Mouse (Mus musculus) c-Kit-positive CD71-negative TER-119-negative erythroid progenitor cells, embryonic 14.5 days (primary cell): ENCODE data around the gene Mettl11b.
"Not testable (repeated sequence)": the region's sequence is repeated elsewhere in the genome, so short reads cannot be mapped to it uniquely, and the experiment has no call there.

Experiments used
- DNase-seq: peaks from one replicate; pipeline ENCODE4 v3.0.0-alpha.2; 2013; ENCODE audit warnings: low read depth

Mettl11b gene

DNA sequence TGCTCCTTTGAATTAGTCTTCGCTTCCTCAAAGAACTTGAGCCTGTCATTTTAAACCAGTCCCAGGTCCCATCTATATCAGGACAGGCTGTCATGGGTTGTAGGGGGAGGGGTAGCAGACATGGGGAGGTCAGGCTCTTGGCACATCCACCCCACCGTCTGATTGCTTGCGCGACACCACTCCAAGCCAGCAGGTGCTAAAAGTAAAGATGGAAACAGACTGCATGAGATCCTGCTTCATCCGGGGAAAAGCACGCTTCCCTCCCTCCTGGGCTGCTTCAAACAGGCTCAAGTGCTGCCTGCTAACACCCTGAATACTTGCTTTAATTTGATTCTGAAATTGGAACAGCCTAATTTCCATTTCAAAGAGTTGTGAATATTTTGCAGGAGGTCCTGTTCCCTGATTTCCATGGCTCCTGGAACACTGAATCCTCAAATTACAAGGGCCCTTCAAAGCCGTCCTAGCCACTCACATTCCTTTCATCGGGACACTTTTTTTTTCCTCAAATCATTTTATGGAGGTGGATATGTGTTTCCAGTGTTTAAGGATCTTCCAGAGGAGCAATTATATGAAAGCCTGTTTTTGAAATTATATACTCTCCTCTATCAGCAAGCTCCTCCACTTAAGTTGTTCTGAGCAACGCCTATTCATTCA, at the start of gene Mettl11b:
Gene Mettl11b, minus strand, starts transcription at position 127 of the 654 bp plus-strand sequence.
- DNase-seq = no peak

GRCm38 (mm10) chr1:163757462-163758207, 32.6 kb upstream of the Mettl11b start:
- no peak for DNase-seq

DNA sequence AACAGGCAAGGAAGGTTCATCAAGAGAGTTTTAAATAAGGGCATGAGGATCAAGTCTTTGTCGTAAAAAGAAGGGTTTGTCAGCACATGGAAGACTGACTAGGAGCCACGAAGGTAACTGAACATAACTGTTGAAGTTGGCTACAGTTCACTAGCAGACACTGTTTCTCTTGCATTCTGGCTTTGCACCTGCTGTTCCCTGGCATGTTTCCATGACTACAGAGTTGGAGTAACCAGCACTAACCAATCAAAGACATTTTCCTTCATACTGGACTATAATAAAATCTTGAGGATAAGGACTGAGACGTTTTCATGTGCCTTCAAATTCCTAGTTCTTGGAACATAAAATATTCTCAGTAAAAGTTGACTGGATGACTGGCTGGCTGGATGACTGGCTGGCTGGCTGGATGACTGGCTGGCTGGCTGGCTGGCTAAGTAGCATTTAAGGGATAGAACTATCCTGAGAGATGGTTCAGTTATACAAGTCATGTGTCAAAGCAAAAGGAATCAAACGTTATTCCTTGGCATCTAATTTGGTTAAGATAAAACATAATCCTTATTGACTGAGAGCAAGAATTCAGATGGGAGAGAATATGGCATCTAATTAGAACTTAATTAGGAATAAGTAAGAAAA, 26.4 kb upstream of the Mettl11b start:
- no peak for DNase-seq

DNA sequence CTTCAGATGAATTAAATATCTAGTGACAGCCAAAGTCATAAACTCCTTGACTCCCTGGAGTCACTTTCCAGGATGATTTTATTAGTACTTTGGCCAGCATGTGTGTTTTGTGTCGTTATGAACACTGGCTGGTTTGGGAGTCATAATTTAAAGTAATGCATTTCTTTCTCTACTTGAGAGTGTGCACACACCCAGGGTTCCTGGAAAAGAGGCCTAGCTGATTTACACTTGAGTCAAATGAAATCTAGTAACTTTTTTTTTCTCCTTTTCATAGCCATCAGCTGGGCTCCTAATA, 12.2 kb upstream of the Mettl11b start:
- DNase-seq = no peak

DNA sequence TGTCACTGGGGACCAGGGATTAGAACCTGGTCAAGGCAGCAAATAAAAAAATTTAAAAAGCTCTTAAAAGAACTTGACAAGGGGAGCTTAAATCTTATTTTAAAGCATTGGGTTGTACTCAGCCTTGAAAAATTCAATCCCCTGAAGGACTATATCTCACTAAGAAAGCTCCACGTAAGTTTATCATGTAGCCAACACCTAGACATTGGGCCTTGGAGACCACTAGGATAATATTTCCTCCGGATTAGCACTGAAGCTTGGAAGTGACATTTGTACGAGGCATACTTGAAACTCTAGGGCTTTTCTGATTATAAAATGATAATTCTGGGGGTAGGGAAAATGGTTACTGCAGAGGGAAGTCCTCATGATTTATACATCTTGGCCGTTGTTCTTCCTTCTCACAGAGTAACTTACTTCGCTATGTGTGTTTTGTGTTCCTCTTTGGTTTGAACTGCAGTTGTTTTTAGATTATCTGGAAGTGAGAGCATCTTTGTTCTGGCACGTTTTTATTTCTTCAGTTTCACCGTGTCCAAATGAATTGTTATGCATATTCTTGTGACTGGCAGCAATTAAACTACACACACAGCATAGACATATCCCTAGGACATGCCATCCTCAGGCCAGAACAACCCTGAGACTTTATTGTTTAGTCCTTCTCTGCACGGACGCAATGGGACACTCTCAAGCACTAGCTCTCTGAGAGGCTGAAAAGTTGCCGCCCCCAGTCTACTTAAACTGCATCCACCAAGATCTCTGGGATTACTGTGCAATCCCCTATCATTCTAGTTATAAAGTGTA, 11.6 kb upstream of the Mettl11b start:
- DNase-seq = no peak

DNA sequence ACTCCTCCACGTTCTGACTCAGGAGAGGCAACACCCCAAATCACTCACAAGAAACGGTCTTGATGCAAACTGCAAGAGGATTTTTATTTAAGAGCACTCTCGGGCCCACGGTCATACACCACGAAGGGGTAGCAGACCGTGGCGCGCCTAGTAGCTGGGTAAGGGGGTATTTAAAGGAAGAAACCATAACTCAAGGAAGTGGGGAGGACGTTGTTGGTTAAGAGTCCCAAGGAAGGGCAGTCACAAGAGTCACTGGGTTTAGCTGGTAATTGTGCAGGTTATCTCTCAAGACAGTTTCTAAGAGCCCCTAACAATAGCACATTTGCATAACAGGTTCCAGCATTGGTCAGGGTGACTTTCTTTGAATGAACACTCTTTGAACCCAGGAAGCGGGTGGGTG, 6.1 kb upstream of the Mettl11b start:
- DNase-seq = not testable (repeated sequence)

DNA sequence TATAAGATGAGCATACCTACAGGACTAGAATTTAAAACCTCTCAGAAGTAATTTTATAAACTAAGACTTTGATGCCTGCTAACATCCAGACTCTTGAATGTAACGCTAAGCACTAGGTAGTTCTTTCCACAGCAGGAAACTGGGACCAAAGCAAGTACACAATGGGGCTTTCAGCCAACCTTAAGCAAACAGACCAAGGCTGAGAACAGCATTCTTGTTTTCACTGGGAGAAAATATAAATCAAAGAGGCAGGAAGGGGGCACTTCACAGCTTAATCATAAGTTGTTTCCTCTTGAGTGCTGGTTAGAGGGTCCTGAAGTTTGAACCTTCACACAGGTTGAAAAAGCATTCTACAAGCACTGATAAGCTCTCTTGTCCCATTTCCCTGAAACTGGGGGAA, 1.1 kb downstream of the Mettl11b start:
- no peak for DNase-seq

- DNase-seq = no peak
Observed at GRCm38 (mm10) chr1:163708618-163709017, 16.4 kb downstream of the Mettl11b start.

DNA sequence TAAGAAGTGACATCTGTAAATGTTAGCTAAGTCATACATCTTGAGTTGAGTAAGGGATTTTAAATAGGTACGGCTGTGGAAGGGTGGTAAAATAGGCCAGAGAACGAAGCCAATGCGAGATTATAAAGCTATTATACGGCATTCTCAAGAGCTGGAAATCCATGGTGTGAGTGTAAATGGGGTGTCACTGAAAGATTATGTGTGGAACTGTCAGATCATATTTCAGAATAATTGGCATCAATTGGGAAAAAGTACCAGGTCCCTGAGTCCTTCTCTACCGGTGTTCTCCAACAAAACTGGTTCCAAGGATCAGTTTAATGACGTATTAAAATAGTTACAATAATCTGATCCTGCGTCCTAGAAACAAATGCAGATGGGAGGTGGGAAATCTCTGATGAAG, 24.5 kb downstream of the Mettl11b start:
- DNase-seq = no peak

DNA sequence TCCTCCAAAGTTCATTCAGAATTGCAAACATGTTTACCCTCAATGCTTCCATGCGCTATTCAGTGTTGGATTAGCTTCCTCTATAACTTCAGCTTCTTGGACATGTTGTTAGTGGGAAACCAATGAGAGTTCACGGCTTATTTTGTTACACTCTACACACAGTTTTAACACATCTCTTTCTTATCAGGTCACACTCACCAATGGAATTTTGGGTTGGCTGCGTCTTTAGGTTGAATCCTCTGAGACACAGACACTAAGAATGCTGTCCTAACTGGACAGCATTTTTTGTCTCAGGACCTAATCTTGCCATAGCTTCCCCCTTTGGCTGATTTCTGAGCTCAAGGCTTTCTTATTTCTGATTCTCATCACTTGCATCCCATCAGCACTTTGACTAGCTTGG, 25.3 kb downstream of the Mettl11b start:
- DNase-seq = no peak

DNA sequence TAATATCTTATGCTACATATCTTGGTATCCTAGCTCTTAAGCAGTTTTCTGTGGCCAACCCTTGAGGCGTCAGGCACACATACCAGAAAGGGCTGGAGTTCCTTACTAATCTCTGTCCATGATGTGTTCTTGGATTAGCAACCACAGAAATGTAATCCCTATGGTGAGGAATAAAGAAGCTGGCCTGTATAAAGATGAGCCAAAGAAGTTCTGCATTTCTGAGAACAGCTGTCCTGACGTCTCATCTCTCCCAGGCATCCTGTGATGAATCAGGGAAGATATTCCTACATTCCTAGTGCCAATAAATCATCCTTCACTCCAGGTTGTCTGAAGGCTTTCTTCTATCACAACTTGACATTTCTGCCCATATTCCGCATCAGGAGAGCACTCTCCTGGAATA, 33.2 kb downstream of the Mettl11b start:
- no peak for DNase-seq

DNA sequence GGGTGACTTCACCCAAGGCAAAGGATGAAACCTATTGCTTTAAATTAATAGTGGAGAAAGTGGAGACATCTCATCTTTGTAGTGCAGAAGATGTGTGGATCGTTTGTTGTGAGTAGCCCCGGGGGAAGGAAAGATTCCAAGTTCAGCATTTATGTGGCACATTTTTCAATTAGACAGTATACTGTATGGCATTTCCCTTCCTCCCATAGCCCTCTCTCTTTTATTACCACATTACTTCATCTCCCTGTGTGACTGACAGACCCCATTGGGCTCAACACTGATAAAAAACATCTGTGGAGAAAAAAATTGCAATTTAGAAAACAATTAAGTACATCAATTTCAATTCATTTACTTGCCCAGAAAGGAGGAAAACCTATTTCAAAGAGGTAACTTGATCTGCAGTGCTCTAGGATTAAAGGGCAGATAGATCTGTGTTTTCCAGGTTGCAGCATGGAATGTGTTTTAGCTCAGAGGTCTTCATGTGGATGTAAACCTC, 42.0 kb downstream of the Mettl11b start:
- no peak for DNase-seq

- DNase-seq = no peak
Observed at GRCm38 (mm10) chr1:163682127-163682526, 42.9 kb downstream of the Mettl11b start.

DNA sequence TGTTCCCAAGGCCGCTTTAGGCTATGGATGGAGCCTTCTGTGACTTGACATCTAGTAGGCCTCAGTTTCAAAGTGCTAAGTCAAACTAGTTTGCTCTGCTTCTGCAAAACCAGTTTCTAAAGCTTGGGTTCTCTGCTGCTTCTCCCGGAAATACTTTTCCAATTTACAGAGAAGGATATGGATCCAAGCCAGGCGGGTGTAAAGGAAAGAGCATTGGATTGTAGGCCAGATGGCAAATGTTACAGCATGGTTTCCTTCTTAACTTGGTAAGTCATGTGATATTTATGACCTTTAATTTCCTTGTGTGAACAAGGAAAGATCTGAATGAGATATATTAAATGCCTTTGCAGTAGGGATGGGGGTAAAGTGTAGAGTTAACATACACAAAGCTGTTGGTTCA, 52.2 kb downstream of the Mettl11b start:
- DNase-seq = no peak

DNA sequence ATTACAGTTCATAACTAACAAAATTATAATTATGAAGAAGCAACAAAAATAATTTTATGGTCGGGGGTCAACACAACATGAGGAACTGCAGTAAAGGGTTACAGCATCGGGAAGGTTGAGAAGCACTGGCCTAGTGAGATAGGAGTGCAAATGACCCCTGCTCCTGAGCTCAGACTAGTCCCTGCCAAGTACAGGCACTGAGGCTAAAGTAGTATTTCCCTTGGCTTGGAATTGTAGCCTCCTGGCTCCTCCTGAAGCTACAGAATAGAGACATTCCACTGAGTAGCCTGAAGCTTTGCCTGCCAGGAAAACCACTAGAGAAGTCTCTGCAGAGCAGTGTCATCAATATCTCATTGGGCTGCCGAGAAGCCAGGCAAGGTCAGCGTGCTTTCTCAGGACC, 53.7 kb downstream of the Mettl11b start:
- DNase-seq = no peak

- DNase-seq = no peak
Observed at GRCm38 (mm10) chr1:163670702-163671101, 54.3 kb downstream of the Mettl11b start.

- no peak for DNase-seq
Observed at GRCm38 (mm10) chr1:163669936-163670335, 55.1 kb downstream of the Mettl11b start.

GRCm38 (mm10) chr1:163662416-163662815, 62.6 kb downstream of the Mettl11b start:
- no peak for DNase-seq

GRCm38 (mm10) chr1:163658535-163658928, 66.5 kb downstream of the Mettl11b start:
- no peak for DNase-seq

- no peak for DNase-seq
Observed at GRCm38 (mm10) chr1:163657766-163658534, 67.1 kb downstream of the Mettl11b start.

DNA sequence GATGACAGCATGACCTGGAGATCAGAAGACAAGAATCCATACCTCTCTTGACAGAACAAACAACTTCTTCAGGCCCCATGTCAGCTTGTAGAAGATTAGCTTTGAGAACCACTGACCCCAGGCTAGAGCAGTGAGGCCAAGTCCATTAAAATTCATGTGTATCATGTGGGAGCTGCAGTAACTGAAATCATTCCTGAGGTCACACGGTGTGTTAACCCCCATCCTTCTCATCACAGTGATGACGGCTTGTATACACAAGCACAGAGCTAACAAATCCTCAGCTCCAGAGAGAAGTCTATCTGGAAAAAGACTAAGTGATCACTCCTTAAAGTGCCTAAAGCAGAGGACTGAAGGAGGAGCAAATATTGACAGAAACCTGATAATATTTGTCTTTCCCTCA, 68.0 kb downstream of the Mettl11b start:
- no peak for DNase-seq

DNA sequence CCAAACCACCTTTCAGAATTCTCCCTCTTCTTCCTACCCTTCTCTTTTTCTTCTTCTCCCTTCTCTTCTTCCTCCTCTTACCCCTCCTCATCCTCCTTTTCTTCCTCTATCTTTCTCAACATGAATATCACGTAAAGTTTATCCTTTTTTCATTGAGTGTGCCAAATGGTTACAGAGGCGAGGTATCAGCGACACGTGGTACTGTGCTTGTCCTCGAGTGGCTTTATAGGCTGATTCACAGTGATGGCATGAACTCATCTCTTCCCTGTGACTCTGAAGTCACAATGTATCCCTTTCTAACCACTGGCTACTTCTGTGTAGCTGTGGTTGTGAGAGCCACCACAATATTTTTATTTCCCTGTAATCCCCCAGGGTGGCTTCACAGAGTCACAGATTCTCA, 68.6 kb downstream of the Mettl11b start:
- no peak for DNase-seq
